Mouse (Mus musculus): ENCODE measurements at regions not wholly inside any gene's neighbourhood (a gene's known extent, or its start where the extent isn't known, plus 50 kb on each side); places are given as distances from the start of the nearest gene placed in this dataset.

DNA sequence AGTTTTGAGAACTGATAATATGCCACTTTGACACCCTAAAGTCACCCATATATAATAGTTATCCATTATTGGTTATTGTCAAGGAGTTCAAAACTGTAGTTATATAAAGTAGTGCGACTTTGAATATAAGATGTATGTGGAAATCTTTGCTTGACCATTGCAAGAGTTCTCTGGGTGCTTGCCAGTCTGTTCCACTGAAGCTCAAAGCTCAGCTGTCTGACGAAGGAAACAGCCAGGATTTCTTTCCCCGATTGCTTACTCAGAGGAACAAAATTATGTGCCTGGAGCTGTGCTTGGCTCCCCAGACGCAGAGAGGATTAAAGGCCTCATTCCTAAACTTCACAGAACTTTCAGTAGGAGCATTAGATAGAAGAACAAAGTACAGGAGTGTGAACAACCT lies 290.6 kb downstream of the Hsfy2 start:
- no peak for TF ChIP-seq CTCF (conservative IDR thresholded peaks at IDR 0.05; ENCODE audit: low read length)
- TF ChIP-seq POU5F1 (IDR thresholded peaks at IDR 0.05; ENCODE audit: borderline replicate concordance, low read length), result no peak
